Mouse (Mus musculus): ENCODE results near the gene Cldn12. TPM values are rescaled to one million over a fixed set of nuclear protein-coding genes. Genes with fewer than 3 reads are reported as not detected.

The Cldn12 gene
- polyA plus RNA-seq, 1 experiment from 2014 or later: 26.0 TPM

DNA sequence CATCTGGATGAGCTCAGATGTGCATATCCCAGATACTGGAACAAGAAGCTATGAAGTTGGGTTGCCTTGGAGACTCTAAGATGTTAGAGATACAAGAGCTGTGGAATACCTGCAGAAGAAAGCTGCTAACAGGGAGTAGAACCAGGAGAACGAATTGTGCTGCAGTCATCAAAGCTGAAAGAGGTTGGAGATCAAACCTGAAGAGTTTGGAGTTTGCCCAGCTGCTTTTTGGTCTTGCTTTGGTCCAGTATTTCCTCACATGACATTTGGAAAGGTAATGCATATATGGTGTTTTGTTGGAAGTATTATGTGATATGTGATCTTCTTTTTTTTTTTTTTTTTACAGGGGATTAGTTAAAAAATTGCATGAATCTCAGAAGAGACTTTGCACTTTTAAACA, 21.4 kb upstream of the Cldn12 start:
- ATAC-seq (ENCODE audit: low FRiP score) (no peak), DNase-seq (ENCODE audit: low spot score, missing footprints) (no peak)
- no peaks in the 10 kb centered on the region for H3K27me3 ChIP-seq (ENCODE audit: control insufficient read depth, insufficient read depth, low read length)
- H3K27ac ChIP-seq (ENCODE audit: low read depth, low read length): no peak overlapping the region
- H3K4me3 ChIP-seq (ENCODE audit: low read depth, low read length): no peak overlapping the region
- WGBS: 88% methylated on average over 1 of the region's 1 CpGs
- no peak overlapping the region for H3K4me2 ChIP-seq
- peaks cover 6% of the 10 kb centered on the region for H3K36me3 ChIP-seq (ENCODE audit: control insufficient read depth, insufficient read depth, low read length)
- no peaks in the 10 kb centered on the region for H3K9me3 ChIP-seq (ENCODE audit: control insufficient read depth, low read length)
- no peak overlapping the region for H3K9ac ChIP-seq (ENCODE audit: low read length)
- no peaks in the 10 kb centered on the region for H3K4me1 ChIP-seq (ENCODE audit: control insufficient read depth, insufficient read depth, low read length)

- ATAC-seq (ENCODE audit: low FRiP score): no peak
- Histone ChIP-seq H3K27me3 (ENCODE audit: control insufficient read depth, insufficient read depth, low read length) (no peaks in the 10 kb centered on the region), H3K36me3 (ENCODE audit: control insufficient read depth, insufficient read depth, low read length) (peaks cover 6% of the 10 kb centered on the region), H3K4me3 (ENCODE audit: low read depth, low read length) (no peak overlapping the region), H3K9ac (ENCODE audit: low read length) (no peak overlapping the region), H3K4me2 (no peak overlapping the region), H3K4me1 (ENCODE audit: control insufficient read depth, insufficient read depth, low read length) (no peaks in the 10 kb centered on the region), H3K27ac (ENCODE audit: low read depth, low read length) (no peak overlapping the region), H3K9me3 (ENCODE audit: control insufficient read depth, low read length) (no peaks in the 10 kb centered on the region)
- 86% methylated on average over 3 of the region's 3 CpGs for WGBS
- no peak for DNase-seq (ENCODE audit: low spot score, missing footprints)
Observed at GRCm38 (mm10) chr5:5533656-5534420, 19.1 kb upstream of the Cldn12 start.

DNA sequence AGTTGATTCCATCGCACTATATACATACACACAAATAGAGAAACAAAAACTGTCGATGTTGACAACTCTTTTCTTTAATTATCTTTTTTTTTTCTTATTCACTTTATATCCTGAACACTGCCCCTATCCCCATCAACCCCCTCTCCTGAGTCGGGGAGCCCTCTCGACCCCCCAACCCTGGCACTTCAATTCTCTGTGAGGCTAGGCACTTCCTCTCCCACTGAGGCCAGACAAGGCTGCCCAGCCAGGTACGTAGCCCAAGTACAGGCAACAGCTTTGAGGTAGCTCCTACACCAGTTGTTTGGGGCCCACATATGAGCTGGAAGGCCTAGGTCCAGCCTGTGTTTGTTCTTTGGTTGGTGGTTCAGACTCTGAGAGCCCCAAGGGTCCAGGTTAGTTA, 653 bp upstream of the Cldn12 start:
- Histone ChIP-seq H3K4me1 (ENCODE audit: control insufficient read depth, insufficient read depth, low read length) (peaks cover 3% of the 10 kb centered on the region; the same call in 1 of the 2 replicates), H3K36me3 (ENCODE audit: control insufficient read depth, insufficient read depth, low read length) (no peaks in the 10 kb centered on the region), H3K27me3 (ENCODE audit: control insufficient read depth, insufficient read depth, low read length) (no peaks in the 10 kb centered on the region), H3K4me3 (ENCODE audit: low read depth, low read length) (no peak overlapping the region), H3K9ac (ENCODE audit: low read length) (no peak overlapping the region), H3K4me2 (no peak overlapping the region), H3K9me3 (ENCODE audit: control insufficient read depth, low read length) (no peaks in the 10 kb centered on the region), H3K27ac (ENCODE audit: low read depth, low read length) (no peak overlapping the region)
- ATAC-seq (ENCODE audit: low FRiP score): no peak
- 79% methylated on average over 5 of the region's 5 CpGs for WGBS
- peak; percentile 82 for DNase-seq (ENCODE audit: low spot score, missing footprints)

DNA sequence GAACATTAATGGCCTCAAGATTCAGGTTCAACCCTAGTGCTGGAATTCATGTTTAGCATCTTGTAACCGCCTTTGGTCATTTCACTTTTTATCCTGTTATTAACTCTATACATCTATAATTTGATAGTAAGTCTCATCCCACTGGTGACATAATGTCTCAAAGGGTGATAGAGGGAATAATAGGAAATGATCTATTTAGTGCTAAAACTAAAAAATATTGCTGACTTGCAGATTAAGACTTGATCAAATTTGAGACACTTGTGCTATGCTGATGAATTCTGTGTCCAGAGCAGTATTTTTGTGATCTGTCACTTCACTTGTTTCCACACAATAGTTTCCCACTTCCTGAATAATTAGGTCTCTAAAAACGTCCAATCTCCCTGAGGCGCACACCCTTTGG, 3.4 kb downstream of the Cldn12 start:
- Histone ChIP-seq H3K27ac (ENCODE audit: low read depth, low read length) (no peak overlapping the region), H3K27me3 (ENCODE audit: control insufficient read depth, insufficient read depth, low read length) (no peaks in the 10 kb centered on the region), H3K36me3 (ENCODE audit: control insufficient read depth, insufficient read depth, low read length) (no peaks in the 10 kb centered on the region), H3K4me3 (ENCODE audit: low read depth, low read length) (no peak overlapping the region), H3K9me3 (ENCODE audit: control insufficient read depth, low read length) (no peaks in the 10 kb centered on the region), H3K4me1 (ENCODE audit: control insufficient read depth, insufficient read depth, low read length) (peaks cover 3% of the 10 kb centered on the region; the same call in 1 of the 2 replicates), H3K4me2 (no peak overlapping the region), H3K9ac (ENCODE audit: low read length) (no peak overlapping the region)
- 88% methylated on average over 3 of the region's 3 CpGs for WGBS
- DNase-seq (ENCODE audit: low spot score, missing footprints) (no peak), ATAC-seq (ENCODE audit: low FRiP score) (no peak)

DNA sequence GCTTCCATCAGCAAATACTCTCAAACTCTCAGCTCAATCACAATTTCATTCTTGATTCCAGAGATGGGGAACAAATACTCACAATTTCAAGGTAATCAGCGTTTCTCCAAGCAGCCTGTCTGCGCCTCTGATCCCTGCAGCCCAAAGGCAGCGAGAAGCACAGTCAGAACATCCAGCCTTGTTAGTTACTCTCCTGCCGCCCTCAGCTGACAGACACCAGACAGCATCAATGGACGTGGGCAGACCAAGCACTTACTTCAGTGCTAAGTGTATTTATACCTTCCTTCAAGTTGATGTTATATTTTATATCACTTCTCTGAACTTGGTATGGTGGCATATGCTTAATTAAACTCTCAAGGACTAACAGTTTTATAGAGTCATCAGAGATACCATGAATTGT, 3.8 kb downstream of the Cldn12 start:
- H3K4me2 ChIP-seq: no peak overlapping the region
- no peak overlapping the region for H3K4me3 ChIP-seq (ENCODE audit: low read depth, low read length)
- no peaks in the 10 kb centered on the region for H3K27me3 ChIP-seq (ENCODE audit: control insufficient read depth, insufficient read depth, low read length)
- H3K9ac ChIP-seq (ENCODE audit: low read length): no peak overlapping the region
- ATAC-seq (ENCODE audit: low FRiP score): no peak
- WGBS: 72% methylated on average over 5 of the region's 5 CpGs
- no peak for DNase-seq (ENCODE audit: low spot score, missing footprints)
- no peaks in the 10 kb centered on the region for H3K9me3 ChIP-seq (ENCODE audit: control insufficient read depth, low read length)
- peaks cover 3% of the 10 kb centered on the region; the same call in 1 of the 2 replicates for H3K4me1 ChIP-seq (ENCODE audit: control insufficient read depth, insufficient read depth, low read length)
- H3K27ac ChIP-seq (ENCODE audit: low read depth, low read length): no peak overlapping the region
- H3K36me3 ChIP-seq (ENCODE audit: control insufficient read depth, insufficient read depth, low read length): no peaks in the 10 kb centered on the region

- H3K27ac ChIP-seq (ENCODE audit: low read depth, low read length): no peak overlapping the region
- H3K36me3 ChIP-seq (ENCODE audit: control insufficient read depth, insufficient read depth, low read length): no peaks in the 10 kb centered on the region
- no peak overlapping the region for H3K9ac ChIP-seq (ENCODE audit: low read length)
- no peak for DNase-seq (ENCODE audit: low spot score, missing footprints)
- no peak for ATAC-seq (ENCODE audit: low FRiP score)
- no peaks in the 10 kb centered on the region for H3K9me3 ChIP-seq (ENCODE audit: control insufficient read depth, low read length)
- peaks cover 3% of the 10 kb centered on the region; the same call in 1 of the 2 replicates for H3K4me1 ChIP-seq (ENCODE audit: control insufficient read depth, insufficient read depth, low read length)
- no peaks in the 10 kb centered on the region for H3K27me3 ChIP-seq (ENCODE audit: control insufficient read depth, insufficient read depth, low read length)
- no peak overlapping the region for H3K4me2 ChIP-seq
- H3K4me3 ChIP-seq (ENCODE audit: low read depth, low read length): no peak overlapping the region
- WGBS: 74% methylated on average over 10 of the region's 10 CpGs
Observed at GRCm38 (mm10) chr5:5510304-5510887, 4.4 kb downstream of the Cldn12 start.

DNA sequence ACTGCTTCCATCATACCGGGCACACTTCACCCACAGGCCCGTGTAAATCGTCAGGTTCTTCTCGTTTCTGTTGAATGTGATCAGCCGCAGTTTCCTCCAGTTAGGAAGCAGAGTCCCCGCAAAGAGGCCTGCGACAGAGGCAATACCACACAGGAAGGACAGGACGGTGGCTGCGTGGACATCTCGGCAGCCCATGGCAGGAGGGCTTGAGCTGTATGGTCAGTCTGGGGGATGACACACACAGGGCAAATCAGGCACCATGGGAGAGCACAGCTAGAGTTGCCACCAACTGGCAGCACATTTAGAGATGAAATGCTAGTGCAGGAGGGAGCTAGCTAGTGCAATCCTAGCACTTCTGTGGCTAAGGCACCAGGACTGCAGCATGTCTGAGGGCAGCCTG, 6.5 kb downstream of the Cldn12 start:
- Histone ChIP-seq H3K4me3 (ENCODE audit: low read depth, low read length) (no peak overlapping the region), H3K9ac (ENCODE audit: low read length) (no peak overlapping the region)
- peak; percentile 36; the same call in 1 of the 2 replicates for ATAC-seq (ENCODE audit: low FRiP score)

GRCm38 (mm10) chr5:5507701-5508225, 7.0 kb downstream of the Cldn12 start:
- Histone ChIP-seq H3K4me1 (ENCODE audit: control insufficient read depth, insufficient read depth, low read length) (no peaks in the 10 kb centered on the region), H3K36me3 (ENCODE audit: control insufficient read depth, insufficient read depth, low read length) (no peaks in the 10 kb centered on the region), H3K9me3 (ENCODE audit: control insufficient read depth, low read length) (no peaks in the 10 kb centered on the region), H3K27ac (ENCODE audit: low read depth, low read length) (no peak overlapping the region), H3K4me2 (no peak overlapping the region), H3K4me3 (ENCODE audit: low read depth, low read length) (no peak overlapping the region), H3K27me3 (ENCODE audit: control insufficient read depth, insufficient read depth, low read length) (no peaks in the 10 kb centered on the region), H3K9ac (ENCODE audit: low read length) (no peak overlapping the region)
- 46% methylated on average over 20 of the region's 20 CpGs for WGBS
- ATAC-seq (ENCODE audit: low FRiP score): peak; percentile 82
- peak; percentile 91 for DNase-seq (ENCODE audit: low spot score, missing footprints)

More for the DNA sequence above, 6.5 kb downstream of the Cldn12 start:
- no peak overlapping the region for H3K27ac ChIP-seq (ENCODE audit: low read depth, low read length)
- no peak for DNase-seq (ENCODE audit: low spot score, missing footprints)
- 79% methylated on average over 10 of the region's 10 CpGs for WGBS
- no peaks in the 10 kb centered on the region for H3K4me1 ChIP-seq (ENCODE audit: control insufficient read depth, insufficient read depth, low read length)
- H3K9me3 ChIP-seq (ENCODE audit: control insufficient read depth, low read length): no peaks in the 10 kb centered on the region
- no peaks in the 10 kb centered on the region for H3K36me3 ChIP-seq (ENCODE audit: control insufficient read depth, insufficient read depth, low read length)
- no peak overlapping the region for H3K4me2 ChIP-seq
- no peaks in the 10 kb centered on the region for H3K27me3 ChIP-seq (ENCODE audit: control insufficient read depth, insufficient read depth, low read length)

GRCm38 (mm10) chr5:5504456-5504855, 10.3 kb downstream of the Cldn12 start:
- Histone ChIP-seq H3K4me2 (no peak overlapping the region), H3K36me3 (ENCODE audit: control insufficient read depth, insufficient read depth, low read length) (no peaks in the 10 kb centered on the region), H3K9ac (ENCODE audit: low read length) (no peak overlapping the region), H3K4me3 (ENCODE audit: low read depth, low read length) (no peak overlapping the region), H3K27me3 (ENCODE audit: control insufficient read depth, insufficient read depth, low read length) (no peaks in the 10 kb centered on the region), H3K4me1 (ENCODE audit: control insufficient read depth, insufficient read depth, low read length) (no peaks in the 10 kb centered on the region), H3K27ac (ENCODE audit: low read depth, low read length) (no peak overlapping the region), H3K9me3 (ENCODE audit: control insufficient read depth, low read length) (no peaks in the 10 kb centered on the region)
- 91% methylated on average over 13 of the region's 13 CpGs for WGBS
- no peak for ATAC-seq (ENCODE audit: low FRiP score)
- DNase-seq (ENCODE audit: low spot score, missing footprints): no peak
